8 mouse cellular contexts compared by ENCODE assay signal in the genomic region with DNA sequence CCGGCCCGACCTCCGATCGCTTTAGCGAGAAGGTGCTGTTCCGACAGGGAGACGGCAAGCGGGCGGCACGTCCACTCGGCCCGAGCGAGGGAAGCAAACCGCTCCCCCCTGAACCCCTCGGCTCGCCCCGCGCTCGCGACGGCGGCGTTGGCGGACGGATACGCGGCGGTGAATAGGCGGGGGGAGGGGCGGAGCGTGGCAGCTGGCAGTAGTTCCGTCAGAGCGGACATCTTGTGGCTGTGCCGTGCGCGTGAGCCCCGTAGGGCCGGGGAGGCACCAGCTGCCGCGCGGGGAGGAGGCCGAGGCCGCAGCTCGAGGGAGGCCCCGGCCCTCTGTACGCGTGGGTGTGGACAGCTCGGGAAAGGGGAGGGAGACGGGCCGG. TPM values are rescaled to one million over a fixed set of nuclear protein-coding genes. Genes with fewer than 3 reads are reported as not detected.
DNase-seq lines count a peak whose midpoint lies in the region; ATAC-seq and TF ChIP-seq lines count a peak whose summit lies in the region.

No protein-coding gene starts in this region.

- H3K9ac ChIP-seq in forebrain, embryonic 12.5 days, result peak overlapping the region; percentile 98
- H3K9ac ChIP-seq in heart, postnatal 0 days (replicated peaks; ENCODE audit: low read depth, low read length), result peak overlapping the region; percentile 96
- H3K9ac ChIP-seq in liver, postnatal 0 days (replicated peaks), result peak overlapping the region; percentile 98
- peak overlapping the region; percentile 97 for H3K9ac ChIP-seq in neural tube, embryonic 13.5 days

- no peak for TF ChIP-seq EP300 in heart, postnatal 0 days (IDR thresholded peaks at IDR 0.05; ENCODE audit: low read depth)
- TF ChIP-seq EP300 in liver, postnatal 0 days (IDR thresholded peaks at IDR 0.05; ENCODE audit: low read depth), result no peak

- peaks cover 30% of the 10 kb centered on the region for H3K4me1 ChIP-seq in forebrain, embryonic 12.5 days
- H3K4me1 ChIP-seq in heart, postnatal 0 days (ENCODE audit: control insufficient read depth, insufficient read depth), result peaks cover 13% of the 10 kb centered on the region
- peaks cover 6% of the 10 kb centered on the region; the same call in 1 of the 2 replicates for H3K4me1 ChIP-seq in liver, postnatal 0 days (ENCODE audit: insufficient read depth)
- peaks cover 40% of the 10 kb centered on the region for H3K4me1 ChIP-seq in neural tube, embryonic 13.5 days (replicated peaks)

- TF ChIP-seq CTCF in heart, postnatal 0 days (IDR thresholded peaks at IDR 0.05; ENCODE audit: low read depth), result no peak
- TF ChIP-seq CTCF in liver, postnatal 0 days (IDR thresholded peaks at IDR 0.05; ENCODE audit: low read depth), result no peak

- peak overlapping the region; percentile 100 for H3K27ac ChIP-seq in forebrain, embryonic 12.5 days
- peak overlapping the region; percentile 100 for H3K27ac ChIP-seq in heart, postnatal 0 days (ENCODE audit: low read depth)
- H3K27ac ChIP-seq in liver, postnatal 0 days (ENCODE audit: low read depth), result peak overlapping the region; percentile 100
- H3K27ac ChIP-seq in neural tube, embryonic 13.5 days (replicated peaks), result peak overlapping the region; percentile 100

- peak; percentile 81 for DNase-seq in c-Kit-positive CD71-positive TER-119-positive erythroid progenitor cells, embryonic 14.5 days (ENCODE audit: low spot score)
- no peak for DNase-seq in heart, postnatal 0 days (ENCODE audit: low spot score)
- peak; percentile 91 to 95 for DNase-seq in kidney, postnatal 36 days
- peak; percentile 95 for DNase-seq in liver, postnatal 0 days
- DNase-seq in telencephalon, adult 2 months (ENCODE audit: low read depth, low spot score), result peak; percentile 73

- peak overlapping the region; percentile 93 for H3K4me2 ChIP-seq in forebrain, embryonic 12.5 days
- peak overlapping the region; percentile 95 for H3K4me2 ChIP-seq in heart, postnatal 0 days (ENCODE audit: low read depth, low read length)
- peak overlapping the region; percentile 71 for H3K4me2 ChIP-seq in liver, postnatal 0 days (ENCODE audit: low read depth, low read length)
- peak overlapping the region; percentile 89 for H3K4me2 ChIP-seq in neural tube, embryonic 13.5 days

- H3K36me3 ChIP-seq in forebrain, embryonic 12.5 days (replicated peaks), result no peaks in the 10 kb centered on the region; the same call in 1 of the 2 replicates
- H3K36me3 ChIP-seq in heart, postnatal 0 days (replicated peaks; ENCODE audit: control insufficient read depth, insufficient read depth, low read length), result 0 out of 2 replicates have a peak, but pooled peaks cover 5% of the 10 kb centered on the region
- peaks cover 18% of the 10 kb centered on the region for H3K36me3 ChIP-seq in liver, postnatal 0 days (replicated peaks; ENCODE audit: insufficient read depth, low read length)
- 0 out of 2 replicates have a peak, but pooled peaks cover 7% of the 10 kb centered on the region for H3K36me3 ChIP-seq in neural tube, embryonic 13.5 days

- H3K9me3 ChIP-seq in forebrain, embryonic 12.5 days, result no peaks in the 10 kb centered on the region
- no peaks in the 10 kb centered on the region for H3K9me3 ChIP-seq in heart, postnatal 0 days (replicated peaks; ENCODE audit: control insufficient read depth, low read length)
- H3K9me3 ChIP-seq in liver, postnatal 0 days (ENCODE audit: low read length), result no peaks in the 10 kb centered on the region
- no peaks in the 10 kb centered on the region for H3K9me3 ChIP-seq in neural tube, embryonic 13.5 days

- H3K4me3 ChIP-seq in forebrain, embryonic 12.5 days (replicated peaks), result peak overlapping the region; percentile 97
- peak overlapping the region; percentile 68 for H3K4me3 ChIP-seq in heart, postnatal 0 days (ENCODE audit: low read depth, low read length)
- peak overlapping the region; percentile 78 for H3K4me3 ChIP-seq in liver, postnatal 0 days (ENCODE audit: low read depth, low read length)
- H3K4me3 ChIP-seq in neural tube, embryonic 13.5 days, result peak overlapping the region; percentile 94

- under 1% methylated on average over 48 of the region's 50 CpGs for WGBS in forebrain, embryonic 12.5 days
- under 1% methylated on average over 32 of the region's 50 CpGs for WGBS in heart, postnatal 0 days
- under 1% methylated on average over 44 of the region's 50 CpGs for WGBS in liver, postnatal 0 days (ENCODE audit: insufficient replicate concordance)
- WGBS in neural tube, embryonic 13.5 days, result under 1% methylated on average over 48 of the region's 50 CpGs

- ATAC-seq in CD4-positive, CD25-positive, alpha-beta regulatory T cell, adult 4 months, result peak; percentile 21
- ATAC-seq in forebrain, embryonic 12.5 days (ENCODE audit: low FRiP score), result peak; percentile 83
- ATAC-seq in heart, postnatal 0 days (ENCODE audit: insufficient read depth, low read depth), result peak; percentile 66
- ATAC-seq in liver, postnatal 0 days, result peak; percentile 70
- peak; percentile 85 for ATAC-seq in neural tube, embryonic 13.5 days (ENCODE audit: low read depth)

- H3K27me3 ChIP-seq in forebrain, embryonic 12.5 days, result no peaks in the 10 kb centered on the region
- H3K27me3 ChIP-seq in heart, postnatal 0 days (ENCODE audit: control insufficient read depth, insufficient read depth, low read length), result no peaks in the 10 kb centered on the region
- no peaks in the 10 kb centered on the region for H3K27me3 ChIP-seq in liver, postnatal 0 days (ENCODE audit: insufficient read depth, low read length)
- no peaks in the 10 kb centered on the region for H3K27me3 ChIP-seq in neural tube, embryonic 13.5 days

RNA-seq across cellular contexts. Expression of a gene that starts 0.6 kb away (rescaled TPM):
- 100 to 1,000 TPM; 305 to 362 TPM for polyA plus RNA-seq in CD4-positive, CD25-positive, alpha-beta regulatory T cell, adult 4 months (2017; shearing (Covaris generic))
- polyA plus RNA-seq in forebrain, embryonic 12.5 days (2016; fragmentation: Nextera tagmentation; extraction: Ambion mirVana), result 519 and 542 TPM in 2 replicates
- 944 and 1,112 TPM in 2 replicates for total RNA-seq in heart, postnatal 0 days (2014; rRNA removed; ENCODE audit: low replicate concordance)
- 419 and 429 TPM in 2 replicates for polyA plus RNA-seq in heart, postnatal 0 days (2015; fragmentation: Nextera tagmentation; extraction: Ambion mirVana)
- 298 and 303 TPM in 2 replicates for polyA plus RNA-seq in liver, postnatal 0 days (2015; fragmentation: Nextera tagmentation; extraction: Ambion mirVana)
- 425 and 477 TPM in 2 replicates for polyA plus RNA-seq in neural tube, embryonic 13.5 days (2015; fragmentation: Nextera tagmentation; extraction: Ambion mirVana)

RNA-seq across cellular contexts. Expression of a gene that starts 14.8 kb away (rescaled TPM):
- 10 to 100 TPM; 81.2 to 89.1 TPM for polyA plus RNA-seq in CD4-positive, CD25-positive, alpha-beta regulatory T cell, adult 4 months (2017; shearing (Covaris generic))
- 92.3 and 93.0 TPM in 2 replicates for polyA plus RNA-seq in forebrain, embryonic 12.5 days (2016; fragmentation: Nextera tagmentation; extraction: Ambion mirVana)
- total RNA-seq in heart, postnatal 0 days (2014; rRNA removed; ENCODE audit: low replicate concordance), result 20.7 and 20.8 TPM in 2 replicates
- polyA plus RNA-seq in heart, postnatal 0 days (2015; fragmentation: Nextera tagmentation; extraction: Ambion mirVana), result 43.0 and 48.2 TPM in 2 replicates
- polyA plus RNA-seq in liver, postnatal 0 days (2015; fragmentation: Nextera tagmentation; extraction: Ambion mirVana), result 24.9 and 26.6 TPM in 2 replicates
- 70.2 and 74.2 TPM in 2 replicates for polyA plus RNA-seq in neural tube, embryonic 13.5 days (2015; fragmentation: Nextera tagmentation; extraction: Ambion mirVana)

RNA-seq across cellular contexts. Expression of a gene that starts 46.9 kb away (rescaled TPM):
- 10 to 100 TPM; 22.4 to 32.8 TPM for polyA plus RNA-seq in CD4-positive, CD25-positive, alpha-beta regulatory T cell, adult 4 months (2017; shearing (Covaris generic))
- 3.6 and 4.6 TPM in 2 replicates for polyA plus RNA-seq in forebrain, embryonic 12.5 days (2016; fragmentation: Nextera tagmentation; extraction: Ambion mirVana)
- 30.1 and 36.0 TPM in 2 replicates for total RNA-seq in heart, postnatal 0 days (2014; rRNA removed; ENCODE audit: low replicate concordance)
- 19.8 and 20.6 TPM in 2 replicates for polyA plus RNA-seq in heart, postnatal 0 days (2015; fragmentation: Nextera tagmentation; extraction: Ambion mirVana)
- 7.3 and 8.0 TPM in 2 replicates for polyA plus RNA-seq in liver, postnatal 0 days (2015; fragmentation: Nextera tagmentation; extraction: Ambion mirVana)
- 4.6 and 5.9 TPM in 2 replicates for polyA plus RNA-seq in neural tube, embryonic 13.5 days (2015; fragmentation: Nextera tagmentation; extraction: Ambion mirVana)

Comparison
In these comparisons a context has a peak if more than half of its experiments do, and no peak if none do; other contexts are left out.
1. ATAC-seq: peak in every context shown above with its lines; median percentile 85 in neural tube, embryonic 13.5 days; 83 in forebrain, embryonic 12.5 days; 70 in liver, postnatal 0 days; 66 in heart, postnatal 0 days; 21 in CD4-positive, CD25-positive, alpha-beta regulatory T cell, adult 4 months.